In genomic region chr6:103296015-103296414, GRCm38 (mm10) we compare ENCODE assay signal across 10 mouse cellular contexts.
DNase-seq lines count a peak whose midpoint lies in the region; ATAC-seq and TF ChIP-seq lines count a peak whose summit lies in the region.
"Had no signal": no experiment of that assay in that cellular context is flagged by ENCODE, and none has a peak within 500 bp of the region (broad histone marks: within the 10 kb centered on the region; RNA-seq: fewer than 3 reads in every experiment).

No protein-coding gene starts in this region.

- TF ChIP-seq EP300 in liver, embryonic 14.5 days (IDR thresholded peaks at IDR 0.05; ENCODE audit: low read depth): no peak

- no peaks in the 10 kb centered on the region for H3K4me1 ChIP-seq in liver, embryonic 14.5 days (replicated peaks; ENCODE audit: control insufficient read depth in 2 of 2, insufficient read depth in 2 of 2, low read length in 1 of 2)
- H3K4me1 ChIP-seq in liver, embryonic 12.5 days: no peaks in the 10 kb centered on the region
- H3K4me1 ChIP-seq: stomach, embryonic 15.5 days had no signal

- H3K9me3 ChIP-seq in liver, embryonic 14.5 days (ENCODE audit: control insufficient read depth, low read length): no peaks in the 10 kb centered on the region
- H3K9me3 ChIP-seq in liver, embryonic 12.5 days (replicated peaks): no peaks in the 10 kb centered on the region
- H3K9me3 ChIP-seq: stomach, embryonic 15.5 days had no signal

- ATAC-seq in CD4-positive, CD25-positive, alpha-beta regulatory T cell, adult 4 months: no peak
- no peak for ATAC-seq in liver, embryonic 14.5 days (ENCODE audit: insufficient read depth)
- ATAC-seq in liver, embryonic 12.5 days: no peak
- peak; percentile 76 for ATAC-seq in activated CD4-positive, CD25-positive, alpha-beta regulatory T cell, adult 4 months
- peak; percentile 44; the same call in 1 of the 2 replicates for ATAC-seq in neutrophil, adult 5-6 weeks (ENCODE audit: extremely low read depth, insufficient number of reproducible peaks, low FRiP score, poor library complexity, severe bottlenecking)

- H3K27me3 ChIP-seq in liver, embryonic 14.5 days (ENCODE audit: control insufficient read depth, insufficient read depth, low read length): no peaks in the 10 kb centered on the region
- H3K27me3 ChIP-seq in liver, embryonic 12.5 days (replicated peaks): no peaks in the 10 kb centered on the region
- H3K27me3 ChIP-seq: stomach, embryonic 15.5 days had no signal

- DNase-seq in CD4-positive, CD25-positive, alpha-beta regulatory T cell, adult 2 months (ENCODE audit: low read depth, low spot score): peak; percentile 69
- DNase-seq in liver, embryonic 14.5 days (ENCODE audit: low read depth in 3 of 3, low spot score in 3 of 3): no peak
- DNase-seq in frontal cortex, postnatal 14 days (ENCODE audit: low spot score in 2 of 2): no peak
- DNase-seq in layer of hippocampus, adult 8-10 months (ENCODE audit: low spot score in 2 of 2): no peak
- DNase-seq: heart, postnatal 4 days had no signal

- H3K27ac ChIP-seq in liver, embryonic 14.5 days: no peak overlapping the region
- H3K27ac ChIP-seq in liver, embryonic 12.5 days: no peak overlapping the region
- H3K27ac ChIP-seq: stomach, embryonic 15.5 days had no signal

- no peak overlapping the region for H3K4me3 ChIP-seq in liver, embryonic 14.5 days (ENCODE audit: insufficient read depth in 1 of 2, low read depth in 2 of 2, low read length in 2 of 2)
- no peak overlapping the region for H3K4me3 ChIP-seq in liver, embryonic 12.5 days
- H3K4me3 ChIP-seq: stomach, embryonic 15.5 days had no signal

- peak; percentile 65 for TF ChIP-seq CTCF in liver, embryonic 14.5 days (IDR thresholded peaks at IDR 0.05; ENCODE audit: low read depth)

- no peak overlapping the region for H3K4me2 ChIP-seq in liver, embryonic 14.5 days (ENCODE audit: low read depth)
- no peak overlapping the region for H3K4me2 ChIP-seq in liver, embryonic 12.5 days
- H3K4me2 ChIP-seq: stomach, embryonic 15.5 days had no signal

- no peaks in the 10 kb centered on the region for H3K36me3 ChIP-seq in liver, embryonic 14.5 days (replicated peaks; ENCODE audit: control insufficient read depth, insufficient read depth, low read depth)
- H3K36me3 ChIP-seq in liver, embryonic 12.5 days: no peaks in the 10 kb centered on the region
- H3K36me3 ChIP-seq: stomach, embryonic 15.5 days had no signal

- 48% methylated on average over 6 of the region's 6 CpGs for WGBS in liver, embryonic 14.5 days (ENCODE audit: insufficient replicate concordance)
- 59% methylated on average over 6 of the region's 6 CpGs for WGBS in liver, embryonic 12.5 days (ENCODE audit: insufficient replicate concordance)

- no peak overlapping the region for H3K9ac ChIP-seq in liver, embryonic 14.5 days (replicated peaks)
- no peak overlapping the region for H3K9ac ChIP-seq in liver, embryonic 12.5 days
- H3K9ac ChIP-seq: stomach, embryonic 15.5 days had no signal

Comparison
In these comparisons a context has a peak if more than half of its experiments do, and no peak if none do; other contexts are left out.
1. ATAC-seq: peak in activated CD4-positive, CD25-positive, alpha-beta regulatory T cell, adult 4 months (single experiment) and neutrophil, adult 5-6 weeks (single experiment); none in CD4-positive, CD25-positive, alpha-beta regulatory T cell, adult 4 months (single experiment), liver, embryonic 14.5 days (single experiment) and liver, embryonic 12.5 days (single experiment).